Mouse (Mus musculus) CH12.LX (cell line): ENCODE data around the gene Pde4dip. TPM values are rescaled to one million over a fixed set of nuclear protein-coding genes. Genes with fewer than 3 reads are reported as not detected.

Experiments
- DNase-seq: peaks from one replicate; pipeline ENCODE4 v3.0.0-alpha.2; 2013; ENCODE audit errors: extremely low read depth
- H3K27ac ChIP-seq: 2 replicates; pipeline ENCODE4 v1.5.1; 2012; ENCODE audit warnings: low read depth, mild to moderate bottlenecking, control low read depth, moderate library complexity; ENCODE audit not compliant: insufficient read depth
- H3K27me3 ChIP-seq: replicated peaks from 2 replicates; pipeline ENCODE3; 2012; ENCODE audit warnings: inconsistent platforms
- H3K36me3 ChIP-seq, 2 experiments: replicated peaks in 1 of 2; 2 replicates each; pipeline versions ENCODE3 to v1.6.1; 2012; ENCODE audit warnings: inconsistent platforms in 1 of 2, low read length in 1 of 2, mild to moderate bottlenecking in 1 of 2, mixed read lengths in 1 of 2, moderate library complexity in 1 of 2; ENCODE audit not compliant: control insufficient read depth in 1 of 2, insufficient read depth in 1 of 2
- H3K4me1 ChIP-seq, 2 experiments: 2 replicates each; pipeline ENCODE4 v1.6.1; 2012; ENCODE audit warnings: inconsistent platforms in 1 of 2, moderate library complexity in 1 of 2; ENCODE audit not compliant: insufficient read depth in 2 of 2, control insufficient read depth in 1 of 2
- H3K4me2 ChIP-seq: 2 replicates; pipeline ENCODE4 v1.6.1; 2012; ENCODE audit warnings: low read depth, mild to moderate bottlenecking, control low read depth; ENCODE audit not compliant: poor library complexity, insufficient read depth, severe bottlenecking
- H3K4me3 ChIP-seq, 3 experiments: fragments of 150-350 bp in 1 of 3; sonication (generic) in 1 of 3; replicated peaks in 1 of 3; 2 replicates each; pipeline versions ENCODE3 to v1.5.1; 2011 to 2012; ENCODE audit warnings: low read depth in 2 of 3, low read length in 2 of 3, mild to moderate bottlenecking in 2 of 3, moderate library complexity in 2 of 3, control low read depth in 1 of 3, improper control_type of control experiment in 1 of 3, inconsistent platforms in 1 of 3, mixed read lengths in 1 of 3; ENCODE audit not compliant: poor library complexity in 1 of 3
- H3K79me2 ChIP-seq: replicated peaks from 2 replicates; pipeline ENCODE4 v1.6.1; 2012; ENCODE audit warnings: mild to moderate bottlenecking, moderate library complexity; ENCODE audit not compliant: control insufficient read depth, poor library complexity, insufficient read depth, severe bottlenecking; ENCODE audit errors: extremely low read depth
- H3K9ac ChIP-seq: 2 replicates; pipeline ENCODE4 v1.6.1; 2012; ENCODE audit warnings: low read depth, mild to moderate bottlenecking, control low read depth, moderate library complexity; ENCODE audit not compliant: insufficient read depth
- H3K9me3 ChIP-seq: replicated peaks from 2 replicates; pipeline ENCODE3; 2012; ENCODE audit warnings: low read length, inconsistent platforms, mixed read lengths
- BHLHE40 ChIP-seq: IDR thresholded peaks from 2 replicates; pipeline ENCODE4 v1.6.1; 2011; ENCODE audit warnings: mild to moderate bottlenecking, low read depth, low read length, improper control_type of control experiment
- CHD1 ChIP-seq: IDR thresholded peaks from 2 replicates; pipeline ENCODE4 v1.6.1; 2012; ENCODE audit warnings: low read depth, low read length, improper control_type of control experiment, inconsistent platforms
- CHD2 ChIP-seq: IDR thresholded peaks from 2 replicates; pipeline ENCODE4 v1.6.1; 2011; ENCODE audit warnings: low read length, improper control_type of control experiment
- CTCF ChIP-seq, 2 experiments: IDR thresholded peaks in 1 of 2; conservative IDR thresholded peaks in 1 of 2; 2 replicates each; pipeline ENCODE4 v1.5.1; 2011 to 2012; ENCODE audit warnings: low read depth in 2 of 2, low read length in 2 of 2, improper control_type of control experiment in 1 of 2, inconsistent platforms in 1 of 2, mild to moderate bottlenecking in 1 of 2, moderate library complexity in 1 of 2
- E2F4 ChIP-seq: IDR thresholded peaks from 2 replicates; pipeline ENCODE4 v1.6.1; 2011; ENCODE audit warnings: low read depth, low read length, improper control_type of control experiment; ENCODE audit not compliant: insufficient replicate concordance
- ELF1 ChIP-seq: IDR thresholded peaks from 2 replicates; pipeline ENCODE4 v1.6.1; 2014; ENCODE audit warnings: low read depth, mild to moderate bottlenecking, inconsistent platforms, low read length, improper control_type of control experiment
- EP300 ChIP-seq: IDR thresholded peaks from 2 replicates; pipeline ENCODE4 v1.6.1; 2011; ENCODE audit warnings: low read length, improper control_type of control experiment
- GABPA ChIP-seq: IDR thresholded peaks from 2 replicates; pipeline ENCODE4 v1.6.1; 2012; ENCODE audit warnings: low read depth, low read length, improper control_type of control experiment, inconsistent platforms; ENCODE audit not compliant: insufficient replicate concordance
- HCFC1 ChIP-seq: IDR thresholded peaks from 2 replicates; pipeline ENCODE4 v1.6.1; 2012; ENCODE audit warnings: low read depth, mild to moderate bottlenecking, inconsistent platforms, low read length, improper control_type of control experiment
- IRF4 ChIP-seq: IDR thresholded peaks from 2 replicates; pipeline ENCODE4 v1.6.1; 2014; ENCODE audit warnings: low read depth, mild to moderate bottlenecking, inconsistent platforms, low read length, improper control_type of control experiment
- JUN ChIP-seq: IDR thresholded peaks from 2 replicates; pipeline ENCODE4 v1.6.1; 2011; ENCODE audit warnings: low read depth, mild to moderate bottlenecking, low read length, improper control_type of control experiment, moderate library complexity; ENCODE audit not compliant: insufficient read depth
- JUND ChIP-seq: conservative IDR thresholded peaks from 2 replicates; pipeline ENCODE4 v1.6.1; 2011; ENCODE audit warnings: low read depth, low read length, improper control_type of control experiment
- KAT2A ChIP-seq: IDR thresholded peaks from 2 replicates; pipeline ENCODE4 v1.6.1; 2012; ENCODE audit warnings: low read length, improper control_type of control experiment, inconsistent platforms; ENCODE audit not compliant: insufficient replicate concordance
- MAZ ChIP-seq: IDR thresholded peaks from 2 replicates; pipeline ENCODE4 v1.6.1; 2012; ENCODE audit warnings: low read depth, mild to moderate bottlenecking, inconsistent platforms, low read length, improper control_type of control experiment, moderate library complexity
- MEF2A ChIP-seq: IDR thresholded peaks from 2 replicates; pipeline ENCODE4 v1.6.1; 2014; ENCODE audit warnings: low read depth, mild to moderate bottlenecking, inconsistent platforms, low read length, improper control_type of control experiment, borderline replicate concordance
- MXI1 ChIP-seq: IDR thresholded peaks from 2 replicates; pipeline ENCODE4 v1.6.1; 2011; ENCODE audit warnings: mild to moderate bottlenecking, low read depth, low read length, improper control_type of control experiment
- MYC ChIP-seq: IDR thresholded peaks from 2 replicates; pipeline ENCODE4 v1.6.1; 2011; ENCODE audit warnings: low read depth, mild to moderate bottlenecking, improper control_type of control experiment, low read length
- NELFE ChIP-seq: IDR thresholded peaks from 2 replicates; pipeline ENCODE4 v1.6.1; 2011; ENCODE audit warnings: low read depth, low read length, improper control_type of control experiment
- NRF1 ChIP-seq: IDR thresholded peaks from 2 replicates; pipeline ENCODE4 v1.6.1; 2014; ENCODE audit warnings: low read depth, mild to moderate bottlenecking, inconsistent platforms, low read length, improper control_type of control experiment, moderate library complexity
- PAX5 ChIP-seq: IDR thresholded peaks from 2 replicates; pipeline ENCODE4 v1.6.1; 2012; ENCODE audit warnings: low read length, inconsistent platforms, mixed read lengths
- POLR2AphosphoS2 ChIP-seq: IDR thresholded peaks from 2 replicates; pipeline ENCODE4 v1.6.1; 2011; ENCODE audit warnings: low read depth, low read length, improper control_type of control experiment
- RCOR1 ChIP-seq: conservative IDR thresholded peaks from 2 replicates; pipeline ENCODE4 v1.6.1; 2012; ENCODE audit warnings: low read depth, mild to moderate bottlenecking, inconsistent platforms, low read length, improper control_type of control experiment
- TBP ChIP-seq: conservative IDR thresholded peaks from 2 replicates; pipeline ENCODE4 v1.6.1; 2011; ENCODE audit warnings: low read depth, low read length, improper control_type of control experiment
- TCF12 ChIP-seq: IDR thresholded peaks from 2 replicates; pipeline ENCODE4 v1.6.1; 2014; ENCODE audit warnings: low read depth, mild to moderate bottlenecking, inconsistent platforms, low read length, improper control_type of control experiment
- UBTF ChIP-seq: IDR thresholded peaks from 2 replicates; pipeline ENCODE4 v1.6.1; 2012; ENCODE audit warnings: low read depth, mild to moderate bottlenecking, inconsistent platforms, low read length, improper control_type of control experiment, moderate library complexity
- USF1 ChIP-seq: IDR thresholded peaks from 2 replicates; pipeline ENCODE4 v1.6.1; 2014; ENCODE audit warnings: low read depth, mild to moderate bottlenecking, inconsistent platforms, low read length, improper control_type of control experiment
- USF2 ChIP-seq: conservative IDR thresholded peaks from 2 replicates; pipeline ENCODE4 v1.6.1; 2011; ENCODE audit warnings: low read depth, low read length, improper control_type of control experiment
- ZC3H11A ChIP-seq: IDR thresholded peaks from 2 replicates; pipeline ENCODE4 v1.6.1; 2012; ENCODE audit warnings: low read depth, mild to moderate bottlenecking, inconsistent platforms, low read length, improper control_type of control experiment
- ZKSCAN1 ChIP-seq: IDR thresholded peaks from 2 replicates; pipeline ENCODE4 v1.6.1; 2012; ENCODE audit warnings: low read depth, inconsistent platforms, low read length, improper control_type of control experiment, borderline replicate concordance
- dilution Hi-C: fragments of 300-500 bp; cut with MboI; formaldehyde crosslinking; loops from 2 replicates; pipeline ENCODE4 v1.14.3; 2020; ENCODE audit warnings: low sequenced_read_pairs; ENCODE audit not compliant: extremely low pct_unique_long_range_greater_than_20kb, extremely low pct_ligation_motif_present
- in situ Hi-C: fragments of 300-500 bp; cut with MboI; formaldehyde crosslinking; loops from 3 replicates; pipeline ENCODE4 v1.14.3; 2019; ENCODE audit warnings: low sequenced_read_pairs, low pct_ligation_motif_present, low pct_unique_long_range_greater_than_20kb, mixed read lengths
- polyA plus RNA-seq: library from polyadenylated mRNA; unstranded; fragments of >175 nt; gene quantifications from 2 replicates; pipeline ENCODE4 v1.2.1, GENCODE M21; 2012; ENCODE audit warnings: low read depth; ENCODE audit not compliant: insufficient read length
- total RNA-seq, 2 experiments: library from RNA; depleted of rRNA; stranded (reverse); fragments of 300-350 nt in 1 of 2; fragments of >200 nt in 1 of 2; gene quantifications; 2 replicates each; pipeline ENCODE4 v1.2.3; 2012 to 2014

Pde4dip gene
- total and polyA plus RNA-seq, 3 experiments, result 12.4 to 21.7 (median 15.2) TPM

GRCm38 (mm10) chr3:97901586-97901985, 13.1 kb upstream of the Pde4dip start:
- H3K9me3 ChIP-seq, result no peaks in the 10 kb centered on the region
- H3K9ac ChIP-seq, result peak overlapping the region; percentile 70
- in situ Hi-C loops (no loop called here), dilution Hi-C loops (no loop called here)
- H3K27ac ChIP-seq, result no peak overlapping the region
- H3K4me3 ChIP-seq, result peak overlapping the region; percentile 96 to 100 (median 98)
- no peaks in the 10 kb centered on the region for H3K27me3 ChIP-seq
- no peak for DNase-seq
- peaks cover 22% of the 10 kb centered on the region for H3K79me2 ChIP-seq
- peak overlapping the region; percentile 69 for H3K4me2 ChIP-seq
- peaks cover 6 to 21% of the 10 kb centered on the region in 2 experiments for H3K4me1 ChIP-seq
- TF ChIP-seq TCF12, result no peak
- no peak for TF ChIP-seq CHD2
- no peak for TF ChIP-seq E2F4
- no peak for TF ChIP-seq GABPA
- TF ChIP-seq USF2, result no peak
- TF ChIP-seq MEF2A, result no peak
- TF ChIP-seq CTCF (conservative IDR thresholded peaks at IDR 0.05 in 1 of 2, IDR thresholded peaks at IDR 0.05 in 1 of 2; ENCODE audit: low read depth in 2 of 2, low read length in 2 of 2), result no peak
- no peak for TF ChIP-seq UBTF
- TF ChIP-seq HCFC1, result no peak
- TF ChIP-seq POLR2AphosphoS2, result no peak
- TF ChIP-seq MAZ, result no peak
- H3K36me3 ChIP-seq, result peaks cover 0 to 18% of the 10 kb centered on the region in 2 experiments

- Histone ChIP-seq H3K4me2 (peak within 1 kb of the TSS; percentile 90), H3K4me3 (peak within 1 kb of the TSS; percentile 96 to 100 (median 98)), H3K36me3 (peaks cover 0 to 13% of the 10 kb centered on the region in 2 experiments), H3K79me2 (peaks cover 18% of the 10 kb centered on the region), H3K9me3 (no peaks in the 10 kb centered on the region), H3K27ac (no peak within 1 kb of the TSS), H3K4me1 (peaks cover 6 to 21% of the 10 kb centered on the region in 2 experiments), H3K27me3 (no peaks in the 10 kb centered on the region), H3K9ac (peak within 1 kb of the TSS; percentile 71)
- in situ Hi-C loops, result no loop called here
- peak; percentile 95 for DNase-seq
- dilution Hi-C loops, result no loop called here
- TF ChIP-seq POLR2AphosphoS2 (peak; percentile 53; the same call in 1 of the 2 replicates), MEF2A (peak; percentile 82), USF1 (no peak), MXI1 (peak; percentile 67; the same call in 1 of the 2 replicates), JUN (no peak), EP300 (no peak), PAX5 (no peak), HCFC1 (peak; percentile 98), KAT2A (peak; percentile 90; the same call in 1 of the 2 replicates), TCF12 (peak; percentile 92), ELF1 (peak; percentile 91), NELFE (peak; percentile 86), TBP (peak; percentile 93), ZC3H11A (no peak), MYC (no peak; the same call in 1 of the 2 replicates), ZKSCAN1 (peak; percentile 93), JUND (no peak; the same call in 1 of the 2 replicates), NRF1 (0 out of 2 replicates have a peak, but pooled peaks have one; percentile 39), IRF4 (peak; percentile 77; the same call in 1 of the 2 replicates), MAZ (no peak), CHD1 (peak; percentile 39; the same call in 1 of the 2 replicates), RCOR1 (no peak), BHLHE40 (peak; percentile 68), USF2 (no peak)
Measured at GRCm38 (mm10) chr3:97900516-97901490, 12.3 kb upstream of the Pde4dip start, which contains the start of gene Sec22b. Gene Sec22b, plus strand, starts transcription at chr3:97901190.
